Mouse (Mus musculus): Measurements from ENCODE around the gene Gpr3.

- TF ChIP-seq CTCF (IDR thresholded peaks at IDR 0.05; ENCODE audit: borderline replicate concordance, insufficient read depth, low read length) (no peak), POLR2A (IDR thresholded peaks at IDR 0.05; ENCODE audit: low read depth, low read length) (no peak)
Observed at GRCm38 (mm10) chr4:133176761-133177403, 35.5 kb downstream of the Gpr3 start.

Data from embryonic fibroblast, embryonic 13.5 days (primary cell).